Mouse (Mus musculus): Measurements from ENCODE around the gene Olfr670. TPM values are rescaled to one million over a fixed set of nuclear protein-coding genes. Genes with fewer than 3 reads are reported as not detected.
"Not testable (repeated sequence)": the region's sequence is repeated elsewhere in the genome, so short reads cannot be mapped to it uniquely, and the experiment has no call there.

Olfr670 gene
- polyA plus RNA-seq (2012; rRNA removed) = not detected in 2 replicates

DNA sequence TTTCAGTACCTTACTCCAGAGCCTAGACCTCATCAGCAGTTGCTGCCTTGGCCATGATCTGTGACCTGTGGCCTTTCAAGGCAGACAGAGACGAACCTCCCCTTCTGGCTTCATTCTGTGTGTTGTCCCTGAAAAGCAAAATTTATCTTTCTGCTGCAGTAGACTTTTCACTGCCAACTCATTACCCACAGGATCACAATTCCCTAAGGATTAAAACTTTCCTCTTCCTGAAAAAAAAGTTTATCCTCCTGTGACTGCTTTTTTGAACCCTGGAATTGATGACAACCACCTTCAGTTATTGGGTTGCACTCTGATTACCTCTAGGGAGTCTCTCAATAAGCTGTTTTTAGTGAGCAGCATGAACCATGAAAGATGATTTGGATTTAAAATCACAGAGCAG, at the start of gene Olfr670:
Gene Olfr670 (minus strand): TSS at position 101 of the 400 bp plus-strand sequence.
- TF ChIP-seq CTCF (IDR thresholded peaks at IDR 0.05; ENCODE audit: borderline replicate concordance, extremely low read depth, insufficient read depth, insufficient read length) = no peak
- no peak for TF ChIP-seq POLR2A (IDR thresholded peaks at IDR 0.05; ENCODE audit: borderline replicate concordance, extremely low read depth, insufficient read depth, insufficient read length, poor library complexity, severe bottlenecking)
- DNase-seq (ENCODE audit: low read depth) = no peak

- TF ChIP-seq CTCF (IDR thresholded peaks at IDR 0.05; ENCODE audit: borderline replicate concordance, extremely low read depth, insufficient read depth, insufficient read length) (no peak), POLR2A (IDR thresholded peaks at IDR 0.05; ENCODE audit: borderline replicate concordance, extremely low read depth, insufficient read depth, insufficient read length, poor library complexity, severe bottlenecking) (no peak)
- no peak for DNase-seq (ENCODE audit: low read depth)
These were observed 39.5 kb upstream of the Olfr670 start, which contains the start of gene Olfr672 for GRCm38 (mm10) chr7:105001929-105002328. Gene Olfr672, minus strand, starts transcription at chr7:105002029.

GRCm38 (mm10) chr7:104979026-104979425, 16.6 kb upstream of the Olfr670 start, which contains the start of gene Olfr671:
Gene Olfr671, minus strand, starts transcription at chr7:104979126.
- no peak for DNase-seq (ENCODE audit: low read depth)
- TF ChIP-seq POLR2A (IDR thresholded peaks at IDR 0.05; ENCODE audit: borderline replicate concordance, extremely low read depth, insufficient read depth, insufficient read length, poor library complexity, severe bottlenecking) = no peak
- TF ChIP-seq CTCF (IDR thresholded peaks at IDR 0.05; ENCODE audit: borderline replicate concordance, extremely low read depth, insufficient read depth, insufficient read length) = no peak

DNA sequence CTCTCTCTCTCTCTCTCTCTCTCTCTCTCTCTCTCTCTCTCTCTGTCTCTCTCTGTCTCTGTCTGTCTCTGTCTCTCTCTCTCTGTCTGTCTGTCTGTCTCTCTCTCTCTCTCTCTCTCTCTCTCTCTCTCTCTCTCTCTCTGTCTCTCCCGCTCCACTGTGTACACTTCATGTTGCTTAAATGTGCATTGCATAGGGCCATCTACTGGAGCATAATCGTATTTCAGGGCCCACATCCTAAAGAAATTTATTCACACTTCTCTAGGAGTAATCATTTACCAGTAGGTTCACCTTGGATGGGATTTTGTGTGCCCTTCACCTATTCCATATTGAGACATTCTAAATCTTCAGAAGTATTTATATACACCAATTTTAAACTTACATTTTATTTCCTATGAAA, 10.1 kb upstream of the Olfr670 start:
- DNase-seq (ENCODE audit: low read depth) = not testable (repeated sequence)

DNA sequence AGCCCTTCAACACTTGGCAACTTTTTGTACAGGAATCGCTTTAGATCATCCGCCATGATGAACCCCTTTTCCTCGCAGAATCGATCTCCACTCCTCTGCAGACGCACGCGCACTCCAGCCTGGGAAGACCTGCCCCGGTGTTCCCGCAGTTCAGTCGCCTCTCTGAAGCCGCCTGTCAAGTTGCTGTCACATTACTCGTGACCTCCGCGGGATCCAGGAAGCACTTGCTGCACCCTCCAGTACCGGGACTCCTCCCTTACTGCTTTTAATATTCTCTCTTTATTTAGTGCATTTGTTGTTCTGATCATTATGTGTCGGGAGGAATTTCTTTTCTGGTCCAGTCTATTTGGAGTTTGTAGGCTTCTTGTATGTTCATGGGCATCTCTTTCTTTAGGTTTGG, 12.2 kb downstream of the Olfr670 start:
- not testable (repeated sequence) for DNase-seq (ENCODE audit: low read depth)

GRCm38 (mm10) chr7:104933940-104934339, 28.5 kb downstream of the Olfr670 start, which contains the start of gene Olfr669:
Gene Olfr669, plus strand, starts transcription at chr7:104934240.
- TF ChIP-seq POLR2A (IDR thresholded peaks at IDR 0.05; ENCODE audit: borderline replicate concordance, extremely low read depth, insufficient read depth, insufficient read length, poor library complexity, severe bottlenecking) = no peak
- TF ChIP-seq CTCF (IDR thresholded peaks at IDR 0.05; ENCODE audit: borderline replicate concordance, extremely low read depth, insufficient read depth, insufficient read length) = no peak
- no peak for DNase-seq (ENCODE audit: low read depth)

DNA sequence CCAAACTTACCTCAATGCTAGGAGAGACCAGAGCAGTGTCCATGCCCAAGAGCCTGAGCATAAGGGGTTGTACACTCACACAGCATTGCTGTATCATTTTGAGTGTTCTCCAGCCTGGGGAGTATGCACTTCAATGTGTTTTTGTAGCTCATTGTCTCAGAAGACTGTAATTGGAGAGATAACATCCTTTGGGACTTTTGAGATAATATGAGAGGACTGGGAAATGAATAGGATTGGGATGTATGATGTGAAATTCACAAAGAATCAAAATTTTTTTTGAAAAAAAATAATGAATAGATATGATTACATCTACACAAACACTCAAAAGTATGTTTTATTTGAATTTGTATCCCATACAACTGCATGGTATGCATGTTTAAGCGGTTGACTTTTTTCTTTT, 34.5 kb downstream of the Olfr670 start, which contains the start of gene Olfr668:
Gene Olfr668 (minus strand): TSS at position 101 of the 400 bp plus-strand sequence.
- TF ChIP-seq POLR2A (IDR thresholded peaks at IDR 0.05; ENCODE audit: borderline replicate concordance, extremely low read depth, insufficient read depth, insufficient read length, poor library complexity, severe bottlenecking) (no peak), CTCF (IDR thresholded peaks at IDR 0.05; ENCODE audit: borderline replicate concordance, extremely low read depth, insufficient read depth, insufficient read length) (no peak)
- DNase-seq (ENCODE audit: low read depth) = no peak

GRCm38 (mm10) chr7:104921382-104921781, 41.0 kb downstream of the Olfr670 start, which contains the start of gene Olfr667:
Gene Olfr667, minus strand, starts transcription at chr7:104921482.
- TF ChIP-seq CTCF (IDR thresholded peaks at IDR 0.05; ENCODE audit: borderline replicate concordance, extremely low read depth, insufficient read depth, insufficient read length) (no peak), POLR2A (IDR thresholded peaks at IDR 0.05; ENCODE audit: borderline replicate concordance, extremely low read depth, insufficient read depth, insufficient read length, poor library complexity, severe bottlenecking) (no peak)
- no peak for DNase-seq (ENCODE audit: low read depth)

Other genes starting within 250 kb of the Olfr670 start
- gene Usp17le, start 185.2 kb downstream of the Olfr670 start, polyA plus RNA-seq (2012; rRNA removed) = not detected in 2 replicates
- gene Usp17lb, start 120.0 kb downstream of the Olfr670 start, polyA plus RNA-seq (2012; rRNA removed) = not detected in 2 replicates
- gene Usp17la, start 105.6 kb downstream of the Olfr670 start, polyA plus RNA-seq (2012; rRNA removed) = not detected in 2 replicates
- gene Olfr665, start 84.6 kb downstream of the Olfr670 start, polyA plus RNA-seq (2012; rRNA removed) = not detected in 2 replicates
- gene Olfr666, start 66.7 kb downstream of the Olfr670 start, polyA plus RNA-seq (2012; rRNA removed) = not detected in 2 replicates
- not detected in 2 replicates for gene Olfr667, start 41.1 kb downstream of the Olfr670 start, polyA plus RNA-seq (2012; rRNA removed)
- gene Olfr668, start 34.6 kb downstream of the Olfr670 start, polyA plus RNA-seq (2012; rRNA removed) = not detected in 2 replicates
- not detected in 2 replicates for gene Olfr669, start 28.4 kb downstream of the Olfr670 start, polyA plus RNA-seq (2012; rRNA removed)
- gene Olfr671, start 16.5 kb upstream of the Olfr670 start, polyA plus RNA-seq (2012; rRNA removed) = not detected in 2 replicates
- gene Olfr672, start 39.4 kb upstream of the Olfr670 start, polyA plus RNA-seq (2012; rRNA removed) = not detected in 2 replicates
- gene Olfr675, start 65.8 kb upstream of the Olfr670 start, polyA plus RNA-seq (2012; rRNA removed) = not detected in 2 replicates
- not detected in 2 replicates for gene Olfr676, start 70.1 kb upstream of the Olfr670 start, polyA plus RNA-seq (2012; rRNA removed)
- gene Olfr677, start 88.8 kb upstream of the Olfr670 start, polyA plus RNA-seq (2012; rRNA removed) = not detected in 2 replicates
- gene Olfr678, start 101.9 kb upstream of the Olfr670 start, polyA plus RNA-seq (2012; rRNA removed) = not detected in 2 replicates
- not detected in 2 replicates for gene Olfr679, start 118.6 kb upstream of the Olfr670 start, polyA plus RNA-seq (2012; rRNA removed)
- gene Olfr680-ps1, start 130.2 kb upstream of the Olfr670 start, polyA plus RNA-seq (2012; rRNA removed) = not detected in 2 replicates
- gene Olfr681, start 154.2 kb upstream of the Olfr670 start, polyA plus RNA-seq (2012; rRNA removed) = not detected in 2 replicates
- gene Olfr683, start 184.4 kb upstream of the Olfr670 start, polyA plus RNA-seq (2012; rRNA removed) = not detected in 2 replicates
- not detected in 2 replicates for gene Olfr684, start 201.0 kb upstream of the Olfr670 start, polyA plus RNA-seq (2012; rRNA removed)
- gene Olfr685, start 223.4 kb upstream of the Olfr670 start, polyA plus RNA-seq (2012; rRNA removed) = not detected in 2 replicates
- gene Olfr686, start 244.9 kb upstream of the Olfr670 start, polyA plus RNA-seq (2012; rRNA removed) = not detected in 2 replicates